Mouse (Mus musculus) embryonic facial prominence, embryonic 14.5 days (tissue): ENCODE data around the gene Clip1. TPM values are rescaled to one million over a fixed set of nuclear protein-coding genes. Genes with fewer than 3 reads are reported as not detected.

ENCODE experiments used
- ATAC-seq: fragments of 200-750 bp; cut with Nextera tagmentation; 2 replicates; pipeline ENCODE4 v1.8.0; 2017; ENCODE audit warnings: low read depth, moderate number of reproducible peaks, moderate TSS enrichment
- DNase-seq: peaks from one replicate; pipeline ENCODE4 v3.0.0-alpha.2; 2015; ENCODE audit warnings: low spot score
- H3K27ac ChIP-seq: fragments of 300-500 bp; sonication (generic); replicated peaks from 2 replicates; pipeline ENCODE4 v1.5.1; 2014; ENCODE audit warnings: low read depth, mild to moderate bottlenecking, low read length, moderate library complexity
- H3K27me3 ChIP-seq: fragments of 300-500 bp; sonication (generic); replicated peaks from 2 replicates; pipeline ENCODE4 v1.6.1; 2014; ENCODE audit warnings: low read length; ENCODE audit not compliant: control insufficient read depth, insufficient read depth
- H3K36me3 ChIP-seq: fragments of 300-500 bp; sonication (generic); 2 replicates; pipeline ENCODE4 v1.6.1; 2014; ENCODE audit warnings: low read length, mixed read lengths; ENCODE audit not compliant: control insufficient read depth, insufficient read depth
- H3K4me1 ChIP-seq: fragments of 300-500 bp; sonication (generic); 2 replicates; pipeline ENCODE4 v1.6.1; 2014; ENCODE audit warnings: antibody characterized with exemption, low read length; ENCODE audit not compliant: control insufficient read depth, insufficient read depth
- H3K4me2 ChIP-seq: fragments of 300-500 bp; sonication (generic); 2 replicates; pipeline ENCODE4 v1.6.1; 2014; ENCODE audit warnings: low read depth, mild to moderate bottlenecking, low read length, moderate library complexity, mixed read lengths
- H3K4me3 ChIP-seq: fragments of 300-500 bp; sonication (generic); 2 replicates; pipeline ENCODE4 v1.5.1; 2014; ENCODE audit warnings: low read depth, mild to moderate bottlenecking, low read length
- H3K9ac ChIP-seq: fragments of 300-500 bp; sonication (generic); 2 replicates; pipeline ENCODE4 v1.6.1; 2014; ENCODE audit warnings: low read depth, mild to moderate bottlenecking, low read length, moderate library complexity, mixed read lengths
- H3K9me3 ChIP-seq: fragments of 300-500 bp; sonication (generic); 2 replicates; pipeline ENCODE4 v1.6.1; 2016; ENCODE audit warnings: low read length; ENCODE audit not compliant: control insufficient read depth
- WGBS: fragments of 180-500 bp; shearing (Covaris S2); extraction: QIAGEN DNeasy Blood & Tissue Kit; methylation state at CpG from one replicate; pipeline ENCODE4 v1.1.7; 2014; 5-methylcytosine and 5-hydroxymethylcytosine counted together
- polyA plus RNA-seq: library from polyadenylated mRNA; unstranded; fragments of >200 nt; fragmentation: Nextera tagmentation; extraction: Ambion mirVana; gene quantifications from 2 replicates; pipeline ENCODE4 v1.2.1, GENCODE M21; 2014

The Clip1 gene
- polyA plus RNA-seq, 1 experiment from 2014 or later = 33.4 TPM

DNA sequence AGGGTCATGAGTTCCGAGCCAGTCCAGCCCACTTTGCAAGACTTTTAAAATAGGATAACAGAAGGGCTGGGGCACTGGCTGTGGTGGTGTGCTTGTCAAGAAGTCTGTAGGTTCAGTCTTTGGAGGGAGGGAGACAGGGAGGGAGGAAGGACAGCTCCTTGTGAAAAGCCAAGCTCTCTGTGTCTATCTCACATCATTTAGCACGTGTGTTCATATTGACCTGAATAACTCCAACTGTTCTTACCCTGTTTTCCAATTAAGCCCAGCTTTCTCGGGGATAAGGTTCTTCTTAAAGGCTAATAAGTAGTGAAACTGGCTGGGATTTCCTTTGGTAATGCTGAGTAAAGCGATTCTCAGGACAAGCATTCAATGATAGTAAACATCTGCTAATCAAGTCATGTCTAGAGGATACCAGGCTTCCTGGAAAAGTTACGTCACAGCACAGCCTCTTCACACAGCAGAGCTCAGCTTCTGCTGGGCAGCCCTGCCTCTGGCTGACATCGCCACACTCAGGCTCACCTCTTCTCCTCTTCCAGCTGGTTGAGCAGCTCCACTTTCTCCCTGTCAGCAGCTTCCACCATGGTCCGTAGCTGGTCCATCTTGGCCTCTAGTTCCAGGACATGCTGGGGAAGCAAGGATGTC lies 43.0 kb downstream of the Clip1 start:
- Histone ChIP-seq H3K27me3 (no peaks in the 10 kb centered on the region), H3K36me3 (peaks cover 72% of the 10 kb centered on the region), H3K9me3 (no peaks in the 10 kb centered on the region), H3K9ac (no peak overlapping the region), H3K4me1 (no peaks in the 10 kb centered on the region), H3K4me2 (no peak overlapping the region), H3K4me3 (no peak overlapping the region), H3K27ac (no peak overlapping the region)
- ATAC-seq (no peak), DNase-seq (no peak)
- WGBS = 86% methylated on average over 7 of the region's 7 CpGs

DNA sequence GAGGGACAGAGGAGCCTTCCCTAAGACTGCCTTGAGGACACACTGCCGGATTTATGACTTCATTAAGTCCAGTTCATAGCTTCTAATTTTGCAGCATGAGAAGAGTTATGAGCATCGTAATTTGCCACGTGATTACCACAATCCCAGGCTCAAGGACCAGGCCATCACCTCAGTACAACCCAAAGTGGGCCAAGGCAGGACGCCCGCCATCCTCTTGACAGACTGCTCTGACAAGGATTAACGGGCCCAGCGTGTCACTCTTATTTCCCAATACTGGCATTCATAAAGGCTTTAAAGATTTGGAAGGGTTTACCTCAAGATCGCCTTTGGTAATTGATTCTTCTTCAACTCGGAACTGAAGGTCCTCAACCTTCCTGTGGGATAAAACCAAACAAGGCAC lies 44.2 kb downstream of the Clip1 start:
- Histone ChIP-seq H3K36me3 (peaks cover 71% of the 10 kb centered on the region), H3K9me3 (no peaks in the 10 kb centered on the region), H3K9ac (no peak overlapping the region), H3K4me1 (no peaks in the 10 kb centered on the region), H3K4me2 (no peak overlapping the region), H3K27ac (no peak overlapping the region), H3K27me3 (no peaks in the 10 kb centered on the region), H3K4me3 (no peak overlapping the region)
- ATAC-seq (no peak), DNase-seq (no peak)
- WGBS = 85% methylated on average over 9 of the region's 9 CpGs

DNA sequence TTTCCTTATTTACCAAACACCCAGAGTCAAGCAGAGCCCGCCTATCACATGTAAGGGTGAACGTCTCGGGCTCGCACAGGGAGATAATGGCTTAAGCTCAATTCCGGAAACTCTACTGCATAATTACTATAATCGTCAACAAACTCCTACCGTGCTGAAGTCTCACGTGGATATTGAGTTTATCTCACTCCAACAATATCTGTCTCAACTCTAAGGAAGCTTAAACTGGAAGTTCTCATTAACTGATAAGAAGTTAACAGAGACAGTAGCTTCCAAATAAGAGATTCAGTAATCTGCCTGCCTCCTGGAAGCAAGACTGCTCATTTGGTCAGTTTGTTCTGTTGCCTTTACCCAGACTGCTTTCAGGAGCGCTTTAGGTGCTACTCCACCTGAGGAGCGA lies 53.2 kb downstream of the Clip1 start:
- H3K9ac ChIP-seq = no peak overlapping the region
- no peak overlapping the region for H3K4me2 ChIP-seq
- DNase-seq (no peak), ATAC-seq (no peak)
- WGBS = 88% methylated on average over 10 of the region's 10 CpGs
- H3K4me3 ChIP-seq = no peak overlapping the region
- H3K27ac ChIP-seq = no peak overlapping the region
- no peaks in the 10 kb centered on the region for H3K4me1 ChIP-seq
- H3K27me3 ChIP-seq = no peaks in the 10 kb centered on the region
- H3K36me3 ChIP-seq = peaks cover 50% of the 10 kb centered on the region
- no peaks in the 10 kb centered on the region for H3K9me3 ChIP-seq

DNA sequence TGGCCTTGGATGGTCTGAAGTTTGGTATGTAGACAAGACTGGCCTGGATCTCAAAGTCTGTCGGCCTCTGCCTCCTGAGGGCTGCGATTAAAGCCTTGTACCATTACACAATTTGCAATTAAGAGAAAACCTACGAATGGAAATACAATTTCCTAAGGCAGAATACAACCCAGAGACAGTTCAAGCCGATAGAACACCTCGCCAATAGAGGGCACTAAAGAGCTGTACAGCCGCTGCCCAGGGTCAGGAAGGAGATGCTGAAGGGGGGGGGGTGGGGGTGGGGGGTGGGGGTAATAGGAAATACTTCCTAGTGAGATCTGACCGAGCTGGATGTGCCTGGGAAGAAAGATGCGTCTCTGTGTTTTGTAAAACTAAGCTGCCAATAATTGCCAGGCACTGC lies 57.8 kb downstream of the Clip1 start:
- Histone ChIP-seq H3K9me3 (no peaks in the 10 kb centered on the region), H3K27me3 (no peaks in the 10 kb centered on the region), H3K27ac (no peak overlapping the region), H3K9ac (no peak overlapping the region), H3K4me3 (no peak overlapping the region), H3K36me3 (peaks cover 56% of the 10 kb centered on the region), H3K4me2 (no peak overlapping the region), H3K4me1 (no peaks in the 10 kb centered on the region)
- ATAC-seq (no peak), DNase-seq (peak; percentile 59)
- 20% methylated on average over 8 of the region's 8 CpGs for WGBS

DNA sequence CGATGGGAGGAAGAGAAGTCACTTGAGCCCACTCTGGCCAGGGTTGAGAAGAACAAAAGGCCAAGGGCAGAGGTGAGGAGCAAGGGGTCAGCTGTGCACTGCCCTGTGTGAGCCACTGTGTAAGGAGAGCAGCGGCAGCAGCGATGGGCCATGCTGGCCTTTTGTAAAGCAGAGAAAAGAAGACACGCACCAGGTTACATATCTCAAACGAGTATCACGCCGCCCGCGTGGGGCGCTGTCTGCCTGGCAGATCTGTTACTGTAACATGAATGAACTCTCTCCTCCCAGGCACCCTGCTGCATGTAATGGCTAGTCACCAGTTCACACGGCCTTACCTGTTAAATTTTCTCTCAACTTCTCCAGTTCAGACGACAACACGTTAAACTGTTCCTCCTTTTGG lies 62.0 kb downstream of the Clip1 start:
- no peaks in the 10 kb centered on the region for H3K27me3 ChIP-seq
- no peaks in the 10 kb centered on the region for H3K9me3 ChIP-seq
- no peak overlapping the region for H3K4me3 ChIP-seq
- ATAC-seq (no peak), DNase-seq (no peak)
- H3K36me3 ChIP-seq = peaks cover 55% of the 10 kb centered on the region
- no peak overlapping the region for H3K9ac ChIP-seq
- H3K4me1 ChIP-seq = no peaks in the 10 kb centered on the region
- WGBS = 73% methylated on average over 13 of the region's 13 CpGs
- no peak overlapping the region for H3K27ac ChIP-seq
- H3K4me2 ChIP-seq = no peak overlapping the region

DNA sequence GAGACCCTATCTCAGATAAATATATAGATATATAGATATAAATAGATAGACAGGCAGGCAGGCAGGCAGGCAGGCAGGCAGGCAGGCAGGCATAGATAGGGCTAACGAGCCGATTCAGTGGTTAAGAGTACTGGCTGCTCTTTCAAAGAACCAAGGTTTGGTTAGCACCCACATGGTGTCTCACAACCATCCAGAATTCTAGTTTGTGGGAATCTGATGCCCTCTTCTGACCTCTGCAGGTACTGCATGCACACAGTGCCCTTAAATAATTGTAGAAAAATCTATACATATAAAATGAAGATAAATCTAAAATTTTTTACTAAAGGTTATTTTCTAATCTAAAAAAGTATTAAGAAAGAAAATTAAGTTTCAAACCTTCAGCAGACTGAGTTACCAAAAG lies 65.9 kb downstream of the Clip1 start:
- Histone ChIP-seq H3K36me3 (peaks cover 79% of the 10 kb centered on the region), H3K9ac (no peak overlapping the region), H3K4me3 (no peak overlapping the region), H3K4me1 (no peaks in the 10 kb centered on the region), H3K4me2 (no peak overlapping the region), H3K9me3 (no peaks in the 10 kb centered on the region), H3K27ac (no peak overlapping the region), H3K27me3 (no peaks in the 10 kb centered on the region)
- 80% methylated on average over 2 of the region's 2 CpGs for WGBS
- no peak for ATAC-seq
- DNase-seq = no peak

DNA sequence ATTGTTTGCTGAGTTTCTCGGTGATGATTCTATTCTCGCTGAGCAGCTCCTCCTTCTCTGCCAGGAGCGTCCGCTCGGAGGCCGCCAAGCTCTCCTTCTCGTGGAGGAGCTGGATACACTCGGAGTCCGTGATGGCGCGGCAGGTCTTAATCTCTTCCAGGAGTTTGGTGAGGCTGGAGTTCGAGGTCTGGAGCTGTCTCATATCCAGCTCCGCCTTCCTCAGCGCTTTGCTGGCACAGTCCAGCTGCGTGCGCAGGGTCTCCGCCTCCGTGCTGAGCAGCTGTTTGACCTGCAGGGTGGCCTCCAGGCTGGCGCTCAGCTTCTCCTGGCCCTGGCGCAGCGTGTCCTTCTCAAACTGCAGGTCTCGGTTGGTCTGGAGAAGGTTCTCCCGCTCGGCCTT lies 70.2 kb downstream of the Clip1 start:
- Histone ChIP-seq H3K4me2 (no peak overlapping the region), H3K4me1 (no peaks in the 10 kb centered on the region), H3K36me3 (peaks cover 77% of the 10 kb centered on the region), H3K27me3 (no peaks in the 10 kb centered on the region), H3K27ac (no peak overlapping the region), H3K9ac (no peak overlapping the region), H3K9me3 (no peaks in the 10 kb centered on the region), H3K4me3 (no peak overlapping the region)
- 92% methylated on average over 22 of the region's 24 CpGs for WGBS
- DNase-seq (no peak), ATAC-seq (no peak)

DNA sequence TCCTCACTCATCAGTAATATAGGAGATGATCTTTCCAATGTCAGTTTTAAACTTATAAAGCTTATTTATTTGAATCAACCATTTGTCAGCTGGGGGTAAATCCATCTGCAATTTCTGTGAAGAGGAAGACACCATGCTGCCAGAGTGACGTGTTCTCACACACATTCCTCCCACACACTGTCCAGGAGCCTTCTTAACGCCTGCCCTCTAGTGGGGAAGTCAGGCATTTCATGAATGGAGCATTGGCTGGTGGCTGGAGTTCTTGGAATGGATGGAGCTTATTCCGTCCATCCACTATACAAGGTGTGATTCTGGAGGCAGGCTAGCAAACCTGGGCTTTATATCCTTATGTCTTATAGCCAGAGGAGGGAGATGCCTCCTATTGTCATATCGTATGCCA lies 74.6 kb downstream of the Clip1 start:
- H3K27ac ChIP-seq = no peak overlapping the region
- H3K9ac ChIP-seq = no peak overlapping the region
- H3K36me3 ChIP-seq = peaks cover 82% of the 10 kb centered on the region
- DNase-seq (peak; percentile 74), ATAC-seq (peak; percentile 70; the same call in 1 of the 2 replicates)
- no peak overlapping the region for H3K4me3 ChIP-seq
- no peaks in the 10 kb centered on the region for H3K9me3 ChIP-seq
- H3K27me3 ChIP-seq = no peaks in the 10 kb centered on the region
- H3K4me1 ChIP-seq = no peaks in the 10 kb centered on the region
- WGBS = 28% methylated on average over 4 of the region's 4 CpGs
- no peak overlapping the region for H3K4me2 ChIP-seq

DNA sequence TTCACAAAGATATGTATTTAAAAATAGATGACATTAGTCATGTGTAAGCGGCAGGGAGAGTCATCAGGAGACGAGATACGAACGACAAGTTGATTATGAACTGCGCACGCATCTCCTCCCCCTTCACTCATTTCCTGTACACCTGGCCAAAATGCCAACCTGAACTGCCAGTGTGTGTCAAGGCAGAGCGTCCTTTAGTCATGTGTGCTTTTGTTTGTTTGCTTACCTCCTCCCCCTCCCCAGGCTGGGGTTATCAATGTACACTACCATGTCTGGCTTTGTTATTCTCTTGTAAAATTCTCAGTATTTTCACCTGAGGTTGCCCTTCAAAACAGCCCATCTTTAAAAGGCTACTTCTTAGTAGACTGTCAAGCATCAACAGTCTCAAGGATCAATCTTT lies 75.0 kb downstream of the Clip1 start:
- Histone ChIP-seq H3K4me2 (no peak overlapping the region), H3K27me3 (no peaks in the 10 kb centered on the region), H3K27ac (no peak overlapping the region), H3K36me3 (peaks cover 79% of the 10 kb centered on the region), H3K4me3 (no peak overlapping the region), H3K9me3 (no peaks in the 10 kb centered on the region), H3K9ac (no peak overlapping the region), H3K4me1 (no peaks in the 10 kb centered on the region)
- DNase-seq = no peak
- no peak for ATAC-seq
- 93% methylated on average over 7 of the region's 7 CpGs for WGBS
